Mouse (Mus musculus): ENCODE data around the gene Smim15. TPM values are rescaled to one million over a fixed set of nuclear protein-coding genes. Genes with fewer than 3 reads are reported as not detected.
A peak's percentile ranks its signal among the peaks of the same experiment; 100 is the strongest.

The Smim15 gene
- total RNA-seq, 2 experiments from 2014 or later = 35.3 to 39.3 TPM

DNA sequence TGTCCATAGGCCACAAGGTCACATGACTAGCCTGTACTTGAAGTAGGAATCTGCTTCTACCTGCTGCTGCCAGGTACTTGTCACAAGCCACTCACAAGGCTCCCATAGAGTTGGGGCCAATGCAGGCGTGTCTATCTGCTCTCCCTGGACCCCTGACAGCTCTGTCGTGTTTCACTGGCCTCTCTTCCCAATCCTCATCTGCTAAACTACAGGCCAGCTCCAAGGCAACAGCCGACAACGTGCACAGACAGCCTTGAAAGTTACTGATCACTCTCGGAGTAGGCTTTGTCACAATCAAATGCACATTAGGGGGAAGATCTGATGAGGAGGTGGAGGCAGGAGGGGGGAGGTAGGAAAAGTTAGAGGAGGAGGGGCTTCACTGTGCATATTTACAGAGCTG is 18.7 kb downstream of the Smim15 start:
- DNase-seq = no peak

DNA sequence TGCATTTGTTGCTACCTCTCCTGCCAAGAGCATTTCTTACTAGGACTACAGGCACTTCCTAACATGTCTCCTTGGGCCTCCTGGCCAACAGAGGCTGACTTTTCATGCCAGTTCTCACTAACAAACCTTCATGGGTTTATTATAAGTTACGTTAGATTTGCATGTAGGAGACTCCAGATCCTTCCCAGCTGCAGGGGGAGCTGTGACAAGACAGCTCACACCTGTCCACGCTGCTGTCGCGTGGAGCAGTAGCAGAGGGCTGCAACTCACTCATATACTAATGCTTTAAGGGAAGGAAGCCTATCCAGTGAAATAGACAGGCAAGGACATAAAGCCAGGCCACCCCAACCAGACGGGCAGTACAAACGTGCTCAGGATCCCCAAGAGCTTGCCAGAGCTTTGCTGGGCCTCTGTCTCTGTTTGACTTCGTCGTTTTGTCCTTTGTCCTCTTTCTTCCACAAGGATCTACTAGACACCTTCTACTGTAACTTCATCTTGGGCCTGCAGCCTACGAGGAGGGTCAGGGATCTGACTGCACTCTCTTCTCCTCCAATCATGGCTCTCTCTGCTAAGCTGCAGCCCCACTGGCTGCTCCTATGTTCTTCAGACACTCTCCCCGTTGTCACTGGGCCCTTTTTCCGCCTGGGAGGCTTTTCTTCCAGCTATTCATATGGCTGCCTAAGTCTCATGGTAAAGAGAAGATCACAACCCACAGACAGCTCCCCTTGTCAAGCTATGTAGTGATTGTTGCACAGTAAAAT is 19.3 kb downstream of the Smim15 start:
- DNase-seq = no peak

DNA sequence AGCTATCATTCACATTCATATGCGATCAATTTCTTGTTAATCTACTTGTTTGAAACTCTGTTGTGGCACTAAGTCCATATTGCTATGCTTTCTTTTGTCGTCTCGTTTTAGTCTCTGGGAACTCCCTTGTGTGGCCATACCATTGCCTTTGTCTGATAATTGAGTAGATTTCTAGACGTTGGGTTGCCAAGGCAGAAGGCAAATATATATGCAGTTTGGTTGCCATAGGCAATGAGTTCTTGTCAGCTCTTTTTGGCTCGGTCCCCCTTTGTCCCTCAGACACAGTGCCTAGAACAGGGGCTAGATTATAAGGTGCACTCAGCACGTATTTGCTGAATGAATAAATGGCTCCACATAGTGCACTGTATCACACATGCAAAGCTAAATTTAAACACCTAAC is 20.1 kb downstream of the Smim15 start:
- DNase-seq = no peak

DNA sequence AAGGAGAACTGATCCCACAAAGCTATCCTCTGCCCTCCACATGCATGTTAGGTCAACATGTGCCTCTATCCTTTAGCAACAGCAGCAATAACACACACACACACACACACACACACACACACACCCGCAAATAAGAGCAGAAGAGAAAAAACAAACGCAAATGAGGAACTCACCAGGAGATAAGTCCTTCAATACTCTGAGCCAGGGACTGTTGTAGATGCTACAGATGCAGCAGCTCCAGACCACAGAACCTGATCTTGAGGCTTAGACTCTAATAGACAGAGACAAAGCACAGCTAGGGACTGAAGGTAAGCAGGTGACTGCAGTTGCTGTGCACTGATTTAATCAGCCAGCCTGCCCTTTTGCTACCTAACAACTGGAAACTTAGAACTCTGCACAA is 21.8 kb downstream of the Smim15 start:
- DNase-seq = no peak

DNA sequence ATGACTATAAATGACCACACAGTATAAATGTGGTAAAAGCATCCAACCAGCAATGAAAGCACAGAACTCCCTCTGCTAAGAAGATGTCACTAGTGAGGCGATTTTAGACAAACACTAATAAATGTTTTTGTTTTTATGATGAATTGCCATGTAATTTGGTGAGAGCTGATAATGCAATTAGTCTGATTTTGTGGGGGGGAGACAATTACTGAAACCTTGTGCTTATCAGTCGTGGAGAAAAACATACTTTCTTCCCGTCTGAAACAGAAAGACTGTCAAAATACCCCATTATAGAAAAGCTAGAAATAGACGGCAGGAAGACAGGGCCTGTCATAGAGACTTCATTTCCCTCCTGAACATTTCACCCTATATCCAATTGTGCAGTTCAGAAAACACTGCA is 24.9 kb downstream of the Smim15 start:
- DNase-seq = no peak

DNA sequence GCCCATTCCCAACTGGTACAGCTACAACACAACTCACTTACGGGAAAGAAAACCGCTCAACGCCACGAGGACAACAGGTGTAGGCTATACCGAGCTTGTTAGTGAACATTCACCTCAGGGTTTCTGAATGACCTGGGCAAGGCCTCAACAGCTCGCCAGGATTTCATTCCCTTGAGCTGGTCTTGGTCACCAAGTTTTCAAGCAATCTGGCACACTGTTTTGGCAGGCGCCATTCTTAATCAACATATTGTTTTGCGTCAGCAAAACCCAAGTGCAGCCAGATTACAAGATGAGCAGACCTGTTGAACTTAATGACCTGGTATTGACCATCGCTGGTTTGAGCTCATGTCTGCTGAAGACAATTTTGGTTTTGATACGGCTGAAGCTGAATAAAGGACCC is 25.9 kb downstream of the Smim15 start:
- DNase-seq = no peak

DNA sequence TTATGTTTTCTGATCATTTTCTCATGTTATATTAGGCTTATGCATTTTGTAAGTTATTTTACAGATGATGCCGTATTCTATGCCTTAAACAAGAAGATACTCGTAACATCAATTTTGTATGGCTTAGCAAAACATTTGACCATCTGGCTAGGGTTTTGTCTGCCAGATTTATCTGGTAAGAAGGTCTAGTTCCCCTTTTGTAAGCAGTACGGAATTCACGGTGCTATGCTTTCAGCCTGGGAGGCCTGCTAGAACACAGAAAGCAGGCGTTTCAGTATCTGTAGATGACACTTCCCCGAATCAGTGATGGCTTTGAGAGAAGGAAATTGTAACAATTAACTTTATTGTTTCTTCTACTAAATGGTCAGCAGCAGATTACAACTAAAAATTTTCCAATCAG is 33.2 kb downstream of the Smim15 start:
- DNase-seq = no peak

DNA sequence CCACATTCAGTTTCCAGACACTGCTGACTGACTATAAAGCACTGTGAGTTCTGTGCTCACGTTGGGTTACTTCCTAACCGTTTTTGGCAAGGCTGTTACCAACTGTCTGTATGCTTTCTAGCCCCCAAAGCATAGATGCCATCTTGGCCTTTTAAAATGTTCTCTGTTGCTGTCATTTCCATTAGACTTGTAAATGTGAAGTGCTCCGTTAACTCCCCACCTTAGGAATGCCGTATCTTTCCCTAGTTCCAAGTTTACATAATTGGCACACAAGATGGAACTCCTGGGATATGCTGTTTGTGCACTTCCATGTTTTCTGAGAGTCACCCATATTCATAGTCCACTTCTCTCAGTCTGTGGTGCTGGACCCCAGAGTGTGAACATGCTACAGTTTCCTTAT is 33.7 kb downstream of the Smim15 start:
- DNase-seq = no peak

DNA sequence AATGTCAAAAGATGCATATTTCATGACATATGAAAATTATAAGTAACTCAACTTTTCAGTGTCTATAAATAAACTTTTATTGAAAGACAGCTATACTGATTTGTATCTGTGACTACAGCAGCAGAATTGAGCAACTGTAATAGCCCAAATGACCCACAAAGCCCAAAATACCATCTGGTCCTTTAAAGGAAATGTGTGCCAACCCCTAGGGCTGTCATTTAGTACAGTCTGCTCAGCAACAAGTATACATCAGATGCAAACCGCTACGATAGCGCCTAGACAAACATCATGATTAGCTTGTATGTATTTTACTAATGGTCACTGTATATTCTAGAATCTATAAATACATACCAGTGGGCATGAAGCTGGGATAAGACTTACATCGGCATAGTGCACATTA is 39.8 kb downstream of the Smim15 start:
- DNase-seq = no peak

DNA sequence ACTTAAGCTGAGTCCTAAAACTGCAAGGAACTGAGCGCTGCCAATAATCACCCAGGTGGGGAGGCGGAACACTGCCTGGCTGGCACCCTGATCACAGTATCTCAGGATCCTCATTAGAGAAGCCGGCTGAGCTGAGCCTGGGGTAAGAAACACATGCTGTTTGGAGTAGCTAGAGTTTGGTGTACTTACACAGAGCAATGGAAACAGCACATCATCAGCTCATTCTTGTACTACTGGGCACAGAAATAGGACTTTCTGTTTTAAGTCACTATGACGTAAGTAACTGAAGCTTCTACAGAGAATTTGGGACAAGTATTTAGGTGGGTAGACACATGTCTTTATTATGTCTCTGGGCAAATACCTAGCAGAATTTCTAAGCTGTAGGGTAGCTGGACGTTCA is 41.8 kb downstream of the Smim15 start:
- no peak for DNase-seq

DNA sequence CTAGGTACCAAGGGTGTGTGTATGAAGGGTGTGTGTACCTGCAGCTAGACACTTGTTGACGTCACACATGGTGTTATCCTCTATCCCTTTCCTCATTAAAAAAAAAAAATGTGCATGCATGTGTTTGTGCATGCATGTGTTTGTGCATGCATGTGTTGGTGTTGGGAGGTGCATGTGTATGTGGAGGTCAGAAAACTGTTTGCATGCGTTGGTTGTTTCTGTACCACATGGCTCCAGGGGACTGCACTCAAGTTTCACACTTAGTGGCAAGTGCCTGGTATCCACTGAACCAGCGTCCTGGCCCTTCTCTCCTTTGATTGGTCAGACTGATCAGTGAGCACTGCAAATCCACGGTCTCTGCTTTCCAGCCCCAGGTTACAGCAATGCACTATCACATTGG is 42.5 kb downstream of the Smim15 start:
- no peak for DNase-seq

DNA sequence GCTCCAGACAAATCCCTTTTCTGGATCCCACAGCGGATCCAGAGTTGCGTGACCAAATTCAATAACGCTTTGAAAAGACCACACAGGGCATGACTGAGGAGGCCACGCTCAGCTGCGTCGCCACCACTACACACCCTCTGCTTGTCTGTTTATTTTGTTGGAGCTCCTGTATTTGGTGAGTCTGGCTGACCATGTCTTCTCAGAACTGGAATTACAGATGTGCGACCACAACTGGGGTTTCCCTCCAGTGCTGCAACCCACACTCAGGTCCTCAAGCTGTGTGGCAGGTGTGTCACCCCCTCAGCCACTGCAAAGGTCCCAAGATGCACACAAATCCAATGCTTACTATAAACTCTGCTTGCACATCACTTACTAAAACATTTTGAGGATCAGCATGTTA is 48.0 kb downstream of the Smim15 start:
- no peak for DNase-seq

DNA sequence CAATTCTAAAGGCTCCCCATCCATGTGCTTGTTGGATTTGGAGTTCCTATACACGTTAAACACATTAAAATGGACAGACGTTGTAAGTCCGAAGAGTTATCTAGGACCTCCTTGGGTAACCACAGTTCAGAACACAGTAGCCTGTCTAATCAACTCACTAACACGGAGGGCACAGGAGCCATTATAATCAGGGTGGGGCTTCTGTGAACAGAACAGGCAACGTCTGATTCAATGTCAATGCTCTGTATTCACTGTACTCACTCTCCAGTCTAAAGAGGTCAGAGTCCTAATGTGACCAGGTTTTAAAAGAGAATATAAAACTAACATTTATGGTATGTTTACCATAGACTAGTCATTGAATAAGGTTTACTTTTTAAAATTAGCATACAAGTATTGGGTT is 50.4 kb downstream of the Smim15 start:
- DNase-seq = no peak

DNA sequence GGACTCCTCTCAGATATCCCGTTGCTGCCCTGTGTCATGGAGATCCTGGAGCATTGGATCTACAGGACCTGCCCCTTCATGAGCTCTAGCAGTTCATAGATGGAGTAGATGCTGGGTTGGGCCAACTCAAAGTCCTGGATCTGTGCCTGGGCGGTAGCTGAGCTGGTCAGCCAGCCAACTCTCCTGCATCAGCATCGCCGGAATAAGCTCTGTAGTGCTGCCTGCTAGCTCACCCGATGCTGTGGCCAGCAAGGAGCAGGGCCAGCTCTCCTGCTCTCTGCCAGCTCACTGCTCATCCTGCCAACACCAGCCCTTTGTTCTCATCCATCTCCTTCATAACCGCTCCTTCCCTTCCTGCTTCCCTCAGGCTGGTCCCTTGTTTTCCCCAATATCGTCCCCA is 51.4 kb downstream of the Smim15 start:
- peak; percentile 20 for DNase-seq

DNA sequence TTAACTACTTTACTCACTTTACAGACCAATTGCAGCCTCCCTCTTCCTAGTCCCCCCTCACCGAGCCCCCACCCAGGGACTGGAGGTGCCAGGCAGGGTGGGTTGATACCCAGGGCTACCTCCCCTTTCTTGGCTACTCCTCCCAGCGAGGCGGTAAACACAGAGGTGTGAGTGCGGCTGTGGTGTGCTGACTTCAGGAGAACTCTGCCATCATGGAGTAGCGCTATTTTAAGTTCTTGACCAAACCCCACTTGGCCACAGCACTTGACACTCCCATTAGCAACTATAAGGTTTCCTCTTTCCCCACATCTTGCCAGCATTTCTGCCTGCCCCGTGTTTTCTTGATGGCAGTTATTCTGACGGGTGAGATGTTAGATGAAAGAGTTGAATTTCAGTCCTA is 52.2 kb downstream of the Smim15 start:
- DNase-seq = no peak

Other genes with a start within 250 kb of the Smim15 start
- 10 to 100 TPM; 30.4 to 37.3 TPM for gene Ndufaf2, start 114.2 kb downstream of the Smim15 start, total RNA-seq (2021)
- 10 to 100 TPM; 11.5 to 13.3 TPM for gene Ercc8, start 114.3 kb downstream of the Smim15 start, total RNA-seq (2021)
- gene Elovl7, start 170.0 kb downstream of the Smim15 start, total RNA-seq (2021) = 1 to 10 TPM; 2.3 to 2.4 TPM

Data from adrenal gland, postnatal 10 days (tissue).